Mouse (Mus musculus) heart, postnatal 0 days (tissue): ENCODE measurements around the gene Acss3. TPM values are rescaled to one million over a fixed set of nuclear protein-coding genes. Genes with fewer than 3 reads are reported as not detected.

Source experiments
- ATAC-seq: fragments of 200-750 bp; cut with Nextera tagmentation; 2 replicates; pipeline ENCODE4 v1.8.0; 2017; ENCODE audit warnings: low read depth, moderate number of reproducible peaks, moderate library complexity; ENCODE audit not compliant: insufficient read depth
- DNase-seq: peaks from one replicate; pipeline ENCODE4 v3.0.0-alpha.2; 2016; ENCODE audit warnings: low spot score
- H3K27ac ChIP-seq: fragments of 300-500 bp; sonication (generic); 2 replicates; pipeline ENCODE4 v1.5.1; 2014; ENCODE audit warnings: low read depth, mild to moderate bottlenecking
- H3K27me3 ChIP-seq: fragments of 300-500 bp; sonication (generic); 2 replicates; pipeline ENCODE4 v1.6.1; 2014; ENCODE audit warnings: low read length, mixed read lengths; ENCODE audit not compliant: control insufficient read depth, insufficient read depth
- H3K36me3 ChIP-seq: fragments of 300-500 bp; sonication (generic); replicated peaks from 2 replicates; pipeline ENCODE4 v1.6.1; 2014; ENCODE audit warnings: low read length, mixed read lengths; ENCODE audit not compliant: control insufficient read depth, insufficient read depth
- H3K4me1 ChIP-seq: fragments of 300-500 bp; sonication (generic); 2 replicates; pipeline ENCODE4 v1.6.1; 2014; ENCODE audit warnings: antibody characterized with exemption; ENCODE audit not compliant: control insufficient read depth, insufficient read depth
- H3K4me2 ChIP-seq: fragments of 300-500 bp; sonication (generic); 2 replicates; pipeline ENCODE4 v1.6.1; 2014; ENCODE audit warnings: low read depth, mild to moderate bottlenecking, low read length, moderate library complexity
- H3K4me3 ChIP-seq: fragments of 300-500 bp; sonication (generic); 2 replicates; pipeline ENCODE4 v1.5.1; 2014; ENCODE audit warnings: low read depth, low read length
- H3K9ac ChIP-seq: fragments of 300-500 bp; sonication (generic); replicated peaks from 2 replicates; pipeline ENCODE4 v1.6.1; 2014; ENCODE audit warnings: low read depth, low read length, mixed read lengths
- H3K9me3 ChIP-seq: fragments of 300-500 bp; sonication (generic); replicated peaks from 2 replicates; pipeline ENCODE4 v1.6.1; 2016; ENCODE audit warnings: low read length; ENCODE audit not compliant: control insufficient read depth
- CTCF ChIP-seq: IDR thresholded peaks from 2 replicates; pipeline ENCODE4 v1.5.1; 2016; ENCODE audit warnings: antibody characterized with exemption, control low read depth, low read depth
- EP300 ChIP-seq: IDR thresholded peaks from 2 replicates; pipeline ENCODE4 v1.6.1; 2016; ENCODE audit warnings: antibody characterized with exemption, low read depth
- WGBS: fragments of 180-500 bp; shearing (Covaris S2); extraction: QIAGEN DNeasy Blood & Tissue Kit; methylation state at CpG from one replicate; pipeline ENCODE4 v1.1.7; 2014; 5-methylcytosine and 5-hydroxymethylcytosine counted together
- polyA plus RNA-seq: library from polyadenylated mRNA; unstranded; fragments of >200 nt; fragmentation: Nextera tagmentation; extraction: Ambion mirVana; gene quantifications from 2 replicates; pipeline ENCODE4 v1.2.1, GENCODE M21; 2015
- total RNA-seq: library from RNA; depleted of rRNA; stranded (reverse); fragments of >200 nt; gene quantifications from 2 replicates; pipeline ENCODE4 v1.2.3, GENCODE M21; 2014; ENCODE audit warnings: low replicate concordance

The Acss3 gene
- total and polyA plus RNA-seq, 2 experiments from 2014 or later: 4.9 to 5.7 TPM

GRCm38 (mm10) chr10:106941380-106941779, 182.1 kb downstream of the Acss3 start:
- H3K9me3 ChIP-seq: no peaks in the 10 kb centered on the region
- TF ChIP-seq EP300 (no peak), CTCF (no peak)
- H3K27me3 ChIP-seq: no peaks in the 10 kb centered on the region
- H3K4me3 ChIP-seq: no peak overlapping the region
- no peak overlapping the region for H3K4me2 ChIP-seq
- DNase-seq (no peak), ATAC-seq (no peak)
- no peak overlapping the region for H3K9ac ChIP-seq
- H3K27ac ChIP-seq: no peak overlapping the region
- 65% methylated on average over 5 of the region's 5 CpGs for WGBS
- no peaks in the 10 kb centered on the region for H3K36me3 ChIP-seq
- H3K4me1 ChIP-seq: no peaks in the 10 kb centered on the region

DNA sequence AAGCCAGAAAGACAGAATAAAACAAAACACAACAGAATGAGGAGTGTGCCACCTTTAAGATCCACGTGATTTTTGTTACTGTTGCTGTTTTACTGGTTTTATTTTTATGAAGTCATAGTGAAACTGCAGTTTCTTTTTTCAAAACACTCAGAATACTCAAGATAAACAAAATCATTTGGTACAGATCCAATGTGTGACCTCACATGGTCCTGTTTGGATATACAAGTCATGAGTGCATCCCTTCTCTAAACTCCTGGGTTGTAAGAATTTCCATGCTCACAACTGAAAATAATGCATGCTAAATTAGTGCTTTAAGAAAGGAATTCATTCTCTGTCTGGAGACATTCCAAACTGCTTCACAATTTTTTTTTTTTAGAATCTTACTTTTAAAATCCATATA, 184.0 kb downstream of the Acss3 start:
- no peak overlapping the region for H3K4me3 ChIP-seq
- no peak for DNase-seq
- no peak for ATAC-seq
- no peaks in the 10 kb centered on the region for H3K9me3 ChIP-seq
- no peak overlapping the region for H3K4me2 ChIP-seq
- H3K27ac ChIP-seq: no peak overlapping the region
- no peaks in the 10 kb centered on the region for H3K36me3 ChIP-seq
- H3K9ac ChIP-seq: no peak overlapping the region
- TF ChIP-seq EP300: no peak
- no peak for TF ChIP-seq CTCF
- H3K27me3 ChIP-seq: no peaks in the 10 kb centered on the region
- WGBS: 45% methylated on average over 1 of the region's 1 CpGs
- no peaks in the 10 kb centered on the region for H3K4me1 ChIP-seq

DNA sequence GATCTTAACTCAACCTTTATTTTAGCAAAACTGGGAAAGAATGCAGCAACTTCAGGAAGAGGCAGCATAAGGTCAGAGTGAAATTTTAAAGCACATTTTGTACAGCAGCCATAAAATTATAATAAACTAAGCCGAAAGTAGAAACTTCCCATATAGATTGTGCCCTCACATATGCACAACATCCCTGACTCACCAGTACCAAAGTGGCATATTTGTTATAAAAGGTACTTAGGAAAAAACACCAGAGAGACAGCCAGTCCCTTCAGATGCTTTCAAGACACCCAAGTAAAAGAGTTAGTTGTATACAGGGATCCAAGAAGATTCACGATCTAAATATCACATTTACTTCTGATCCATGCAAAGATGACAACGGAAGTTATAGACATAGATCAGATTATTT, 184.6 kb downstream of the Acss3 start:
- DNase-seq: no peak
- no peak for TF ChIP-seq CTCF
- TF ChIP-seq EP300: no peak
- no peak overlapping the region for H3K9ac ChIP-seq
- H3K4me1 ChIP-seq: no peaks in the 10 kb centered on the region
- no peaks in the 10 kb centered on the region for H3K36me3 ChIP-seq
- no peaks in the 10 kb centered on the region for H3K27me3 ChIP-seq
- ATAC-seq: no peak
- no peak overlapping the region for H3K4me3 ChIP-seq
- H3K4me2 ChIP-seq: no peak overlapping the region
- 76% methylated on average over 3 of the region's 3 CpGs for WGBS
- H3K27ac ChIP-seq: no peak overlapping the region
- no peaks in the 10 kb centered on the region for H3K9me3 ChIP-seq

- whole genome bisulfite sequencing: 85% methylated on average over 7 of the region's 7 CpGs
- no peak overlapping the region for H3K27ac ChIP-seq
- H3K4me2 ChIP-seq: no peak overlapping the region
- no peaks in the 10 kb centered on the region for H3K27me3 ChIP-seq
- H3K4me3 ChIP-seq: no peak overlapping the region
- no peak overlapping the region for H3K9ac ChIP-seq
- TF ChIP-seq CTCF (no peak), EP300 (no peak)
- no peaks in the 10 kb centered on the region for H3K36me3 ChIP-seq
- ATAC-seq (no peak), DNase-seq (no peak)
- no peaks in the 10 kb centered on the region for H3K9me3 ChIP-seq
- H3K4me1 ChIP-seq: no peaks in the 10 kb centered on the region
These were observed 186.5 kb downstream of the Acss3 start for GRCm38 (mm10) chr10:106936996-106937395.

GRCm38 (mm10) chr10:106932571-106933073, 190.8 kb downstream of the Acss3 start:
- Histone ChIP-seq H3K4me3 (peak overlapping the region; percentile 21; the same call in 1 of the 2 replicates), H3K27me3 (no peaks in the 10 kb centered on the region), H3K9me3 (no peaks in the 10 kb centered on the region), H3K27ac (no peak overlapping the region), H3K36me3 (no peaks in the 10 kb centered on the region), H3K4me2 (peak overlapping the region; percentile 57), H3K9ac (no peak overlapping the region), H3K4me1 (no peaks in the 10 kb centered on the region)
- WGBS: 22% methylated on average over 13 of the region's 13 CpGs
- ATAC-seq (no peak), DNase-seq (no peak)
- no peak for TF ChIP-seq EP300
- TF ChIP-seq CTCF: peak; percentile 69
